Mouse (Mus musculus) cortical plate, adult 2 months (tissue): Measurements from ENCODE around the gene Scn8a.
"Not testable (repeated sequence)": the region's sequence is repeated elsewhere in the genome, so short reads cannot be mapped to it uniquely, and the experiment has no call there.

Source experiments
- CTCF ChIP-seq: fragments of 200-500 bp; IDR thresholded peaks from 2 replicates; pipeline ENCODE4 v1.5.1; 2011; ENCODE audit warnings: mild to moderate bottlenecking, control low read depth, low read length; ENCODE audit not compliant: insufficient read depth; ENCODE audit errors: extremely low read depth
- POLR2A ChIP-seq: fragments of 200-500 bp; IDR thresholded peaks from 2 replicates; pipeline ENCODE4 v1.6.1; 2011; ENCODE audit warnings: mild to moderate bottlenecking, low read length, control low read depth; ENCODE audit not compliant: insufficient read depth; ENCODE audit errors: extremely low read depth

DNA sequence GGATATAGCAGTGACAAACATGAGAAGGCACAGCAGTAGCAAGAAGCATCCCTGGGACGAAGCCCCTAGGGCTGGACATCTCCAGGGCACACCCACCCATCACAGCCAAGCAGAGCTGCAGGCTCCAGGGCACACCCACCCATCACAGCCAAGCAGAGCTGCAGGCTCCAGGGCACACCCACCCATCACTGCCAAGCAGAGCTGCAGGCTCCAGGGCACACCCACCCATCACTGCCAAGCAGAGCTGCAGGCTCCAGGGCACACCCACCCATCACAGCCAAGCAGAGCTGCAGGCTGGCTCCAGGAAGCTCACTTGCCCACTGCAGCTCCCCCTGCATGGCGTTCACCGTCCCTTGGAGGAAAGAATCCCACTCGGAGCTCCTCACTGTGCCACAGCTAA is 47.3 kb upstream of the Scn8a start:
- TF ChIP-seq CTCF, POLR2A: not testable (repeated sequence)
